Mouse (Mus musculus): Measurements from ENCODE around the gene Peli2. TPM values are rescaled to one million over a fixed set of nuclear protein-coding genes. Genes with fewer than 3 reads are reported as not detected.

Peli2 gene
- total RNA-seq, 1 experiment: 1.6 TPM

DNA sequence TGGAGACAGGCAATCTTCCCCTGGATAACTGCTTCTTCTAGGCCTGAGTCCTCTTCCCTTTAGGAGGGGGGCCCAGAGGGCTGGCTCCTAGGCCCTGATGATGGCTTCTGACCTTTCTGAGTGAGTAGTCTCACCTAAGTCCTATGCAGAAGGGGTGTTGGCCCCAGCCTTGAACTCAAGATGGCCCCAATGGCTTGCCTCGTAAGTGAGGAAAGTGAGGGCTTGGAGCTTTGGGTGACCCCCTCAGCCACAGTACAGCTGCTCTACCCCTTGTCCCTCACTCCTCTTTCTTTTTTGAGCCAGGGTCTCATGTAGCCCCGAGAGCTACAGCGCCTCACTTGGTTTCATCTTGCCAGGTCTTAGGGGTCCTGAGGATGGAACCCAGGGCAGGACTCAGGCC, 11.6 kb downstream of the Peli2 start:
- Histone ChIP-seq H3K36me3 (ENCODE audit: control insufficient read depth, insufficient read depth, low read length, poor library complexity, severe bottlenecking) (no peaks in the 10 kb centered on the region), H3K9ac (ENCODE audit: insufficient read depth, low read depth, low read length, poor library complexity, severe bottlenecking) (no peak overlapping the region), H3K4me1 (ENCODE audit: control insufficient read depth in 2 of 2, insufficient read depth in 2 of 2, low read length in 2 of 2, poor library complexity in 1 of 2) (peaks cover 0 to 2% of the 10 kb centered on the region in 2 experiments; a peak in 1 of 4 replicates), H3K4me3 (ENCODE audit: insufficient read depth in 1 of 2, low read depth in 1 of 2, low read length in 2 of 2, poor library complexity in 1 of 2, severe bottlenecking in 1 of 2) (no peak overlapping the region), H3K27ac (ENCODE audit: insufficient read depth, low read depth, low read length, poor library complexity, severe bottlenecking) (no peak overlapping the region), H3K9me3 (ENCODE audit: control insufficient read depth, insufficient read depth, low read depth, low read length) (no peaks in the 10 kb centered on the region)
- no peak for TF ChIP-seq ZC3H11A (IDR thresholded peaks at IDR 0.05; ENCODE audit: borderline replicate concordance, low read depth, low read length)
- no peak for TF ChIP-seq CHD2 (IDR thresholded peaks at IDR 0.05; ENCODE audit: low read depth, low read length)
- no peak for TF ChIP-seq ZNF384 (IDR thresholded peaks at IDR 0.05; ENCODE audit: low read depth, low read length)
- TF ChIP-seq HCFC1 (IDR thresholded peaks at IDR 0.05; ENCODE audit: borderline replicate concordance, insufficient read depth, low read length): no peak
- no peak for TF ChIP-seq MAFK (IDR thresholded peaks at IDR 0.05; ENCODE audit: insufficient read depth, low read depth, low read length)
- in situ Hi-C loops (cut with MboI; ENCODE audit: low sequenced_read_pairs in 2 of 2, unreplicated experiment in 2 of 2): no loop called here
- DNase-seq (ENCODE audit: low read depth, low spot score): no peak

GRCm38 (mm10) chr14:48132865-48133802, 12.5 kb downstream of the Peli2 start:
- H3K9me3 ChIP-seq (ENCODE audit: control insufficient read depth, insufficient read depth, low read depth, low read length): no peaks in the 10 kb centered on the region
- H3K9ac ChIP-seq (ENCODE audit: insufficient read depth, low read depth, low read length, poor library complexity, severe bottlenecking): no peak overlapping the region
- H3K4me3 ChIP-seq (ENCODE audit: insufficient read depth in 1 of 2, low read depth in 1 of 2, low read length in 2 of 2, poor library complexity in 1 of 2, severe bottlenecking in 1 of 2): no peak overlapping the region
- DNase-seq (ENCODE audit: low read depth, low spot score): no peak
- TF ChIP-seq HCFC1 (IDR thresholded peaks at IDR 0.05; ENCODE audit: borderline replicate concordance, insufficient read depth, low read length) (no peak), ZNF384 (IDR thresholded peaks at IDR 0.05; ENCODE audit: low read depth, low read length) (no peak), ZC3H11A (IDR thresholded peaks at IDR 0.05; ENCODE audit: borderline replicate concordance, low read depth, low read length) (no peak), CHD2 (IDR thresholded peaks at IDR 0.05; ENCODE audit: low read depth, low read length) (no peak), MAFK (IDR thresholded peaks at IDR 0.05; ENCODE audit: insufficient read depth, low read depth, low read length) (no peak)
- H3K4me1 ChIP-seq (ENCODE audit: control insufficient read depth in 2 of 2, insufficient read depth in 2 of 2, low read length in 2 of 2, poor library complexity in 1 of 2): peaks cover 0 to 2% of the 10 kb centered on the region in 2 experiments; a peak in 1 of 4 replicates
- in situ Hi-C loops (cut with MboI; ENCODE audit: low sequenced_read_pairs in 2 of 2, unreplicated experiment in 2 of 2): no loop called here
- no peak overlapping the region for H3K27ac ChIP-seq (ENCODE audit: insufficient read depth, low read depth, low read length, poor library complexity, severe bottlenecking)
- no peaks in the 10 kb centered on the region for H3K36me3 ChIP-seq (ENCODE audit: control insufficient read depth, insufficient read depth, low read length, poor library complexity, severe bottlenecking)

DNA sequence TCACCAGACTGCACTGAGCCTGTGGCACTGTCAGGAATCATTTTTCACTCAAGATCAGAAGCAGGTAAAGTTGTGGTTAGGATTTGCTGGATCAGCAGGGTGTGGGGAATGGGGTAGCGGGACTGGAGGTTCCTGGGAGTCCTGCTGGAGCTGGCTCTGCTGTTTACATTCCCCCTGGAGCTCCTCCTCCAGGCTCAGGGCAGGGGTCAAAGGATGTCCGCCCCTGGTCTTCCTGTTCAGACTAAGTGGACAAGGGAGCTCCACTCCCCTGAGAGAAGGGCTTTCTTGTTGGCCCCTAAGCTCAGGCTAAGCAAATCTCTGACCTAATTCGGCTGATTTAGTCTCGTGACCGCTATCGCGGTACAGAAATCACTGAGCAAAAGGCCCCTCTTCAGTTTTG, 13.7 kb downstream of the Peli2 start:
- in situ Hi-C loops (cut with MboI; ENCODE audit: low sequenced_read_pairs in 2 of 2, unreplicated experiment in 2 of 2): no loop called here
- H3K27ac ChIP-seq (ENCODE audit: insufficient read depth, low read depth, low read length, poor library complexity, severe bottlenecking): no peak overlapping the region
- H3K36me3 ChIP-seq (ENCODE audit: control insufficient read depth, insufficient read depth, low read length, poor library complexity, severe bottlenecking): no peaks in the 10 kb centered on the region
- TF ChIP-seq ZC3H11A (IDR thresholded peaks at IDR 0.05; ENCODE audit: borderline replicate concordance, low read depth, low read length): no peak
- TF ChIP-seq HCFC1 (IDR thresholded peaks at IDR 0.05; ENCODE audit: borderline replicate concordance, insufficient read depth, low read length): no peak
- TF ChIP-seq CHD2 (IDR thresholded peaks at IDR 0.05; ENCODE audit: low read depth, low read length): no peak
- no peak for TF ChIP-seq MAFK (IDR thresholded peaks at IDR 0.05; ENCODE audit: insufficient read depth, low read depth, low read length)
- TF ChIP-seq ZNF384 (IDR thresholded peaks at IDR 0.05; ENCODE audit: low read depth, low read length): no peak
- H3K9me3 ChIP-seq (ENCODE audit: control insufficient read depth, insufficient read depth, low read depth, low read length): no peaks in the 10 kb centered on the region
- H3K4me3 ChIP-seq (ENCODE audit: insufficient read depth in 1 of 2, low read depth in 1 of 2, low read length in 2 of 2, poor library complexity in 1 of 2, severe bottlenecking in 1 of 2): no peak overlapping the region
- no peak for DNase-seq (ENCODE audit: low read depth, low spot score)
- H3K4me1 ChIP-seq (ENCODE audit: control insufficient read depth in 2 of 2, insufficient read depth in 2 of 2, low read length in 2 of 2, poor library complexity in 1 of 2): peaks cover 0 to 2% of the 10 kb centered on the region in 2 experiments; a peak in 1 of 4 replicates
- no peak overlapping the region for H3K9ac ChIP-seq (ENCODE audit: insufficient read depth, low read depth, low read length, poor library complexity, severe bottlenecking)

DNA sequence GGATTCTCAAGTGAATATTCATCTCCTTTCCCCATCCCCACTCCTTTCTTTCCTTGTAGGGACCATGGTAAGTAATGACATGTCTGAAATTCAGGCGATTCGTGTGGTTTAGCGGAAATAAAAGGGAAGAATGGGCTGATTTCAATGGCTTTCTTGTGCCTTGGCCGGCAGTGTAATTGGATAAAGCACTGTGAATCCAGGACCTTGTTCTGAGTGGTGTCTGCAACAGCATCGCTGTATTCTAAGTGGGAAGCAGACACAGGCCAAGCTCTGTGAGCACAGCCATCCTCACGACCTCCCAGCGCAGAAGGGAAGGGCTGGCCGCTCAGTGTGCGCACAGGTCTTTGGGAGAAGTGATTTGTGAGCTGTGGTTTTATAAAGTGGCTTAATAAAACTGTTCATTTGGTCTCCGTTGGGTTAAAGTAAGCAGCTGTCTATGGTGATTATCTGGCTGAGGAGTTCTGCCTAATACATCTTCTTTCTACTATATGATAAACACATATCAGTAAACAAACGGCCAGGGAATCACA, 15.3 kb downstream of the Peli2 start:
- Histone ChIP-seq H3K36me3 (ENCODE audit: control insufficient read depth, insufficient read depth, low read length, poor library complexity, severe bottlenecking) (no peaks in the 10 kb centered on the region), H3K9me3 (ENCODE audit: control insufficient read depth, insufficient read depth, low read depth, low read length) (no peaks in the 10 kb centered on the region), H3K4me3 (ENCODE audit: insufficient read depth in 1 of 2, low read depth in 1 of 2, low read length in 2 of 2, poor library complexity in 1 of 2, severe bottlenecking in 1 of 2) (no peak overlapping the region), H3K27ac (ENCODE audit: insufficient read depth, low read depth, low read length, poor library complexity, severe bottlenecking) (no peak overlapping the region), H3K9ac (ENCODE audit: insufficient read depth, low read depth, low read length, poor library complexity, severe bottlenecking) (no peak overlapping the region), H3K4me1 (ENCODE audit: control insufficient read depth in 2 of 2, insufficient read depth in 2 of 2, low read length in 2 of 2, poor library complexity in 1 of 2) (peaks cover 0 to 2% of the 10 kb centered on the region in 2 experiments; a peak in 1 of 4 replicates)
- TF ChIP-seq ZC3H11A (IDR thresholded peaks at IDR 0.05; ENCODE audit: borderline replicate concordance, low read depth, low read length): no peak
- no peak for TF ChIP-seq MAFK (IDR thresholded peaks at IDR 0.05; ENCODE audit: insufficient read depth, low read depth, low read length)
- no peak for TF ChIP-seq CHD2 (IDR thresholded peaks at IDR 0.05; ENCODE audit: low read depth, low read length)
- TF ChIP-seq ZNF384 (IDR thresholded peaks at IDR 0.05; ENCODE audit: low read depth, low read length): no peak
- no peak for TF ChIP-seq HCFC1 (IDR thresholded peaks at IDR 0.05; ENCODE audit: borderline replicate concordance, insufficient read depth, low read length)
- in situ Hi-C loops (cut with MboI; ENCODE audit: low sequenced_read_pairs in 2 of 2, unreplicated experiment in 2 of 2): no loop called here
- DNase-seq (ENCODE audit: low read depth, low spot score): no peak

Measured in ES-E14 (cell line).